Mouse (Mus musculus) intestine, embryonic 14.5 days (tissue): Measurements from ENCODE around the gene Atp5h. TPM values are rescaled to one million over a fixed set of nuclear protein-coding genes. Genes with fewer than 3 reads are reported as not detected.
"Not testable (repeated sequence)": the region's sequence is repeated elsewhere in the genome, so short reads cannot be mapped to it uniquely, and the experiment has no call there.

Experiments
- ATAC-seq: fragments of 200-750 bp; cut with Nextera tagmentation; replicated peaks from 2 replicates; pipeline ENCODE4 v1.8.0; 2017; ENCODE audit warnings: low read depth, moderate number of reproducible peaks, moderate TSS enrichment, moderate library complexity; ENCODE audit not compliant: low FRiP score, low TSS enrichment
- DNase-seq: peaks from one replicate; pipeline ENCODE4 v3.0.0-alpha.2; 2018; ENCODE audit warnings: low spot score
- H3K27ac ChIP-seq: fragments of 300-500 bp; sonication (generic); 2 replicates; pipeline ENCODE4 v1.5.1; 2014; ENCODE audit warnings: low read depth, mild to moderate bottlenecking, control low read depth
- H3K27me3 ChIP-seq: fragments of 300-500 bp; sonication (generic); replicated peaks from 2 replicates; pipeline ENCODE4 v1.6.1; 2014; ENCODE audit warnings: low read length, control low read depth; ENCODE audit not compliant: control insufficient read depth, insufficient read depth
- H3K36me3 ChIP-seq: fragments of 300-500 bp; sonication (generic); 2 replicates; pipeline ENCODE4 v1.6.1; 2014; ENCODE audit warnings: low read length, control low read depth; ENCODE audit not compliant: control insufficient read depth, insufficient read depth
- H3K4me1 ChIP-seq: fragments of 300-500 bp; sonication (generic); replicated peaks from 2 replicates; pipeline ENCODE4 v1.6.1; 2014; ENCODE audit warnings: low read length, control low read depth, mixed read lengths; ENCODE audit not compliant: control insufficient read depth, insufficient read depth
- H3K4me2 ChIP-seq: fragments of 300-500 bp; sonication (generic); 2 replicates; pipeline ENCODE4 v1.6.1; 2014; ENCODE audit warnings: low read length
- H3K4me3 ChIP-seq: fragments of 300-500 bp; sonication (generic); 2 replicates; pipeline ENCODE4 v1.5.1; 2014; ENCODE audit warnings: low read depth, low read length, control low read depth, mixed read lengths
- H3K9ac ChIP-seq: fragments of 300-500 bp; sonication (generic); 2 replicates; pipeline ENCODE4 v1.6.1; 2014; ENCODE audit warnings: mild to moderate bottlenecking, low read length
- H3K9me3 ChIP-seq: fragments of 300-500 bp; sonication (generic); 2 replicates; pipeline ENCODE4 v1.6.1; 2016; ENCODE audit warnings: low read length, control low read depth; ENCODE audit not compliant: control insufficient read depth
- WGBS: fragments of 180-500 bp; shearing (Covaris S2); extraction: QIAGEN DNeasy Blood & Tissue Kit; methylation state at CpG from one replicate; pipeline ENCODE4 v1.1.7; 2014; 5-methylcytosine and 5-hydroxymethylcytosine counted together
- polyA plus RNA-seq: library from polyadenylated mRNA; unstranded; fragments of >200 nt; fragmentation: Nextera tagmentation; extraction: Ambion mirVana; gene quantifications from 2 replicates; pipeline ENCODE4 v1.2.1, GENCODE M21; 2014

Atp5h gene
- polyA plus RNA-seq, 1 experiment from 2014 or later: 962 TPM

- no peaks in the 10 kb centered on the region; the same call in 1 of the 2 replicates for H3K4me1 ChIP-seq
- H3K9ac ChIP-seq: no peak overlapping the region
- no peak overlapping the region for H3K4me3 ChIP-seq
- H3K4me2 ChIP-seq: no peak overlapping the region
- DNase-seq: no peak
- no peak for ATAC-seq
- no peaks in the 10 kb centered on the region for H3K27me3 ChIP-seq
- H3K36me3 ChIP-seq: no peaks in the 10 kb centered on the region
- WGBS: 74% methylated on average over 4 of the region's 5 CpGs
- H3K27ac ChIP-seq: no peak overlapping the region
- H3K9me3 ChIP-seq: no peaks in the 10 kb centered on the region
Measured at GRCm38 (mm10) chr11:115456182-115456581, 36.4 kb upstream of the Atp5h start.

DNA sequence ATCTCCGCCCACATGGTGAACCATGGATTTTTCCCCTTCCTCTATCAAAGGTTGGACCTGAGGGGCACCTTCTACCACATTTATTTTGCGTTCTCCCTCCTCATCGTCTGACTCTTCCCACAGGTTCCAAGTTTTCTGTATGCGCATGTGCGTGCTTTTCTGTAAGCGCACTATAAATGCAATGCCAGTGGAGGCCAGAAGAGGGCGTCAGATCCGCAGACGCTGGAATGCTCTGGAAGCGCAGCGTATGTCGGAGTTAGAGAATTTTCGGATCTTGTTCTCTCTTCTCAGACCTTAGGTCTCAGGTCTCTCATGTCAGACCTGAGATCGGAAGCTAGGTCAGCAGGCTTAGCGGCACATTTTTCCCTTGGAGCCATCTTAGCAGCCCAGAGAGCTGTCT, 35.9 kb upstream of the Atp5h start:
- no peaks in the 10 kb centered on the region for H3K36me3 ChIP-seq
- no peak overlapping the region for H3K27ac ChIP-seq
- ATAC-seq: no peak
- no peak for DNase-seq
- no peak overlapping the region for H3K4me2 ChIP-seq
- no peak overlapping the region for H3K9ac ChIP-seq
- H3K9me3 ChIP-seq: no peaks in the 10 kb centered on the region
- WGBS: 86% methylated on average over 15 of the region's 15 CpGs
- H3K4me3 ChIP-seq: no peak overlapping the region
- no peaks in the 10 kb centered on the region for H3K27me3 ChIP-seq
- H3K4me1 ChIP-seq: no peaks in the 10 kb centered on the region; the same call in 1 of the 2 replicates

DNA sequence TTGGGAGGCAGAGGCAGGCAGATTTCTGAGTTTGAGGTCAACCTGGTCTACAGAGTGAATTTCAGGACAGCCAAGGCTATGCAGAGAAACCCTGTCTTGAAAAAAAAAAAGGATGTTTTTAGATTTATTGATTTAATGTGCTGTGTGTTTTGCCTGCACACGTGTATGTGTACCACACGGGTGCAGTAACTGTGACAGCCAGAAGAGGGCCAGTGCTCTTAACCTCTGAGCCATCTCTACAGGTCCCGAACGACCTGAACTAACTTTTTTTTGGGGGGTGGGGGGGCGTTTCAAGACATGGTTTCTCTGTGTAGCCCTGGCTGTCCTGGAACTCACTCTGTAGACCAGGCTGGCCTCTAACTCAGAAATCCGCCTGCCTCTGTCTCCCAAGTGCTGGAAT, 35.1 kb upstream of the Atp5h start:
- H3K36me3 ChIP-seq, ATAC-seq, H3K27ac ChIP-seq, H3K4me2 ChIP-seq, H3K4me1 ChIP-seq, H3K9ac ChIP-seq, H3K27me3 ChIP-seq, H3K4me3 ChIP-seq, H3K9me3 ChIP-seq, DNase-seq: not testable (repeated sequence)
- WGBS: 86% methylated on average over 6 of the region's 6 CpGs

GRCm38 (mm10) chr11:115453306-115453705, 33.5 kb upstream of the Atp5h start:
- ATAC-seq (no peak), DNase-seq (no peak)
- no peak overlapping the region for H3K4me2 ChIP-seq
- peaks cover 4% of the 10 kb centered on the region; the same call in 1 of the 2 replicates for H3K4me1 ChIP-seq
- no peak overlapping the region for H3K9ac ChIP-seq
- H3K9me3 ChIP-seq: no peaks in the 10 kb centered on the region
- WGBS: 81% methylated on average over 4 of the region's 4 CpGs
- no peaks in the 10 kb centered on the region for H3K27me3 ChIP-seq
- no peak overlapping the region for H3K27ac ChIP-seq
- H3K36me3 ChIP-seq: no peaks in the 10 kb centered on the region
- no peak overlapping the region for H3K4me3 ChIP-seq

GRCm38 (mm10) chr11:115452281-115452860, 32.6 kb upstream of the Atp5h start:
- Histone ChIP-seq H3K27me3 (no peaks in the 10 kb centered on the region), H3K4me2 (no peak overlapping the region), H3K27ac (no peak overlapping the region), H3K4me1 (peaks cover 4% of the 10 kb centered on the region; the same call in 1 of the 2 replicates), H3K9ac (no peak overlapping the region), H3K9me3 (no peaks in the 10 kb centered on the region), H3K36me3 (no peaks in the 10 kb centered on the region), H3K4me3 (no peak overlapping the region)
- DNase-seq (no peak), ATAC-seq (no peak)
- WGBS: 84% methylated on average over 7 of the region's 7 CpGs

GRCm38 (mm10) chr11:115451781-115452241, 32.0 kb upstream of the Atp5h start:
- ATAC-seq (no peak), DNase-seq (no peak)
- H3K4me2 ChIP-seq: no peak overlapping the region
- H3K36me3 ChIP-seq: no peaks in the 10 kb centered on the region
- WGBS: 83% methylated on average over 8 of the region's 8 CpGs
- H3K27ac ChIP-seq: no peak overlapping the region
- peaks cover 7% of the 10 kb centered on the region for H3K4me1 ChIP-seq
- no peak overlapping the region for H3K9ac ChIP-seq
- H3K4me3 ChIP-seq: no peak overlapping the region
- no peaks in the 10 kb centered on the region for H3K27me3 ChIP-seq
- no peaks in the 10 kb centered on the region for H3K9me3 ChIP-seq

- DNase-seq (no peak), ATAC-seq (peak; percentile 65)
- no peaks in the 10 kb centered on the region for H3K9me3 ChIP-seq
- 69% methylated on average over 7 of the region's 7 CpGs for WGBS
- peaks cover 12% of the 10 kb centered on the region for H3K4me1 ChIP-seq
- H3K36me3 ChIP-seq: no peaks in the 10 kb centered on the region
- H3K27ac ChIP-seq: peak overlapping the region; percentile 45; the same call in 1 of the 2 replicates
- H3K9ac ChIP-seq: no peak overlapping the region
- H3K4me3 ChIP-seq: no peak overlapping the region
- no peaks in the 10 kb centered on the region for H3K27me3 ChIP-seq
- no peak overlapping the region for H3K4me2 ChIP-seq
Measured at GRCm38 (mm10) chr11:115450176-115450575, 30.4 kb upstream of the Atp5h start.

DNA sequence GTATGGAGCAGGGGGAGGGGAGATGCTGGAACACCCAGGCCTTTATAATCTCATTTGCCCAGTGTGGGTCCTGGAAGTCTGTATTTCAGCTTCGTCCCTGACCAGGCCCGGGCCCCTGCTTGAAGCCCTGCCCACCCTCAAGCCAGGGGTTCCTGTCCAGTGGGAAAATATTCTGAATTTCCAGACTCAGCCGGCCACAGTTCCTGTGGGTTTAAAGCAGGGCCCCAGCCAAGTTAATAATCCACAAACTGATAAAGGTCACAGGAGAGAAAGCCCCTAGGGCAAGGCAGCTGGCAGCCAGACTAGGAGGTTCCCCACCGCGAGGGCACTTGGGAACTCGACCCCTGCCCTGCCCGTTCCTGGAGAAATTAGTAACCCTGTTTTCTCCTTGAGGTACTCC, 29.2 kb upstream of the Atp5h start:
- peak overlapping the region; percentile 17; the same call in 1 of the 2 replicates for H3K27ac ChIP-seq
- ATAC-seq: no peak
- H3K9ac ChIP-seq: no peak overlapping the region

DNA sequence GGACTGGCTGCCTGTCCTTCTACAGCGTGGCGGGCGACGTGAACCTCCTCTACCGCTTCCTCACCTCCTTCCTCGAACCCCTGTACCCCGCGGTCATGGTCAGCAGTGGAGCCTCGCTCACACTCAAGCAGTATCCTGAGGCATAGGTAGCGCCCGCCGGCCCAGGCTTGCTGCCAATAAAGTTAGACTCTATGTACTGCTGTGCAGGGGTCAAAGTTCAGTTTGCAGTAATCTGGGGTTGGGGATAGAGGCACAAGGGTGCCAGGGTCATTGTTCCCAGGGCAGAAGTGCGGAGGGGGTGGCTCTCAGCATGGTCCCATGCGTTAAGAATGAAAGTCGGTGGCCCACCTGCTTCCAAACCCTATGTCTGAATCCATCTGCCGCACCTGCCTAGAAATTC, 28.3 kb upstream of the Atp5h start:
- ATAC-seq (no peak), DNase-seq (peak; percentile 46)
- no peaks in the 10 kb centered on the region for H3K27me3 ChIP-seq
- no peak overlapping the region for H3K4me3 ChIP-seq
- peaks cover 12% of the 10 kb centered on the region for H3K4me1 ChIP-seq
- no peaks in the 10 kb centered on the region for H3K36me3 ChIP-seq
- no peak overlapping the region for H3K9ac ChIP-seq
- H3K9me3 ChIP-seq: no peaks in the 10 kb centered on the region
- H3K27ac ChIP-seq: no peak overlapping the region
- no peak overlapping the region for H3K4me2 ChIP-seq
- 83% methylated on average over 16 of the region's 16 CpGs for WGBS

More for the DNA sequence above, 29.2 kb upstream of the Atp5h start:
- no peak overlapping the region for H3K4me3 ChIP-seq
- peaks cover 12% of the 10 kb centered on the region for H3K4me1 ChIP-seq
- H3K9me3 ChIP-seq: no peaks in the 10 kb centered on the region
- no peak overlapping the region for H3K4me2 ChIP-seq
- H3K27me3 ChIP-seq: no peaks in the 10 kb centered on the region
- peak; percentile 49 for DNase-seq
- H3K36me3 ChIP-seq: no peaks in the 10 kb centered on the region
- WGBS: 58% methylated on average over 7 of the region's 7 CpGs
